Mouse (Mus musculus) central nervous system, embryonic 11.5 days (tissue): ENCODE measurements around the gene Rala. TPM values are rescaled to one million over a fixed set of nuclear protein-coding genes. Genes with fewer than 3 reads are reported as not detected.

Source experiments
- polyA plus RNA-seq: library from polyadenylated mRNA; depleted of rRNA; stranded (reverse); fragments of >200 nt; gene quantifications from 2 replicates; pipeline ENCODE4 v1.2.3, GENCODE M21; 2012; rRNA removed

Rala gene
- 75.6 and 79.4 TPM in 2 replicates for polyA plus RNA-seq

DNA sequence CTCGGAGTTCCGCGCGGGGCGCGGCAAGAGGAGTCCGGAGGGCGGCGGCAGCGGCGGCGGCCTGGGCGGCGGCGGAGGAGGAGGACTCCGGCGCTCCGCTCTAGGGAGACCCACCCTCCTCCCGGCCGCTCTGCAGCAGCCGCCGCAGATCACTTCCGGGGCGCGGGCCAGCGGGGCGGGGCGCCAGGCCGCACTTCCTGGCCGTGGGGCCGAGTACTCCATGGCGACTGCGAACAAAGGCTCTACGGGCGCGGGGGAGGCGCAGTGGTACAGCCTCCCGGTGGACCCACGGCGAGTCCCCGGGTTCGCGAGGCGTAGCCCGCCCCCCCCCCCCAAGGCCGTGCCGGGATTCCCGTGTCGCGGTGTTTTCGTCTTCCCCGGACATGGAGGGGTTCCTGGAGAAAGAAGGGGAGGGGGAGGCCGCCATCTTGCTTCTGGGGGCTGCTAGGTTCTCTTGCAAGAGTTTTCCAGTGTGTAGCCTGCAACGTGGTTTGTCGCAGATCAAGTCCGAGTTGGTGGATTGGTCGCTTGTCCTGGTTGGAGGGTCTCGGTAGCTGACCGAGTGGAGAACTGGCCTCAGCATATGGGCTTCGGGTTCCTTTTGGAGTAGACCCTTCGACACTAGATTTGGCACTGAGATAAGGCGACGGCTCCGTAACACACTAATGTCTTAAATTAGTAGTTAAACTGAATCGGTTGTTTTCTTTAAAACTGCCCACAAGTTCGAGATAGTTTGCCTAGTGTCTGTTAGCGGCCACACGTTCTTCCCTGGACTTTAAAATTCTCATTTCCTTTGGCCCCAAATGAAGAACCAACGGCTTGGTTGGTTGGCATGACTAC is at the start of gene Rala:
Rala (minus strand) TSS at position 162 of the 840 bp plus-strand sequence.

DNA sequence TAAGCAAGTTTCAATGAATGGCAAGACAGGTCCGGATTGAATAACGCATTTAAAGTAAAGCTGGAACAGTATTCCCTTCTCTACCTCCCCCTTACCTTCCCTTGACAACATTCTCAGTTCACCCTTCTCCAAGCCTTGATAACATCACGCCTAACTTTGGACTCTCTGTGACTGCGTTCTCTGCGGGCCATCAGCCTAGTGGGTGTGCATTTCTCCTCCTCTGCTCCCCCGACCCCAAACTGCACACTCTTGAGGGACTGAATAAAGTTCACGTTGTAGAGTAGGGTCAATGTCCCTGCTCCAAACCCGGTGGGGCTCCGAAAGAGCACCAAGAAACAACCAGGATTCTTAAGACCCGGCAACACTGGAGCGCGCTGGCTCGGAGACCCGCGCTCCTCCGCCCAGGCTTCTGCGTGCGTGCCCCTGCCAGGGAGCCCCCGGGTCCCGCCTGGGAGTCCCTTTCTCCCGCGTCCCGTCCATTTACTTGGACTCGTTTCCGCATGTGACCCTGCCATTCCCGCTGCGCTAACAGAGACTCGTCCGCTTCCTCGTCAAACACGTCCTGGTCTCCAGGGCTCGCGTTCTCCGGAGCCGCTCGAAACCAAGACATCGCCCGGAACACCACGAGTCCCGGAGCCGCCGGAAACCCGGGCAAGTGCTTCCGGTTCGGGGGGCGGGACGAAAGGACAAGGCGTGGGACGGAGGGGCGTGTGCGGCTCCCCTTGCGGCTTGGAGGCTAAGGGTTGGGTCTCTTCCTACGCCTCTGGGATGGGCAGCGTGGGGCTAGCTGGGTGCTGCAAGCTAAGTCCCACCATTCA is 48.9 kb upstream of the Rala start, which contains the start of gene Yae1d1:
Yae1d1 (minus strand) TSS at position 653 of the 818 bp plus-strand sequence.

Other genes starting within 250 kb of the Rala start
- 12.0 and 23.5 TPM in 2 replicates for gene Mplkip, start 249.0 kb downstream of the Rala start, polyA plus RNA-seq
- 0.46 and 1.2 TPM in 2 replicates for gene Sugct, start 248.7 kb downstream of the Rala start, polyA plus RNA-seq
- 30.7 and 40.6 TPM in 2 replicates for gene Cdk13, start 139.1 kb downstream of the Rala start, polyA plus RNA-seq
- gene Yae1d1, start 49.1 kb upstream of the Rala start, polyA plus RNA-seq = 60.3 and 63.0 TPM in 2 replicates